Mouse (Mus musculus): Measurements from ENCODE around the gene Sertad3. TPM values are rescaled to one million over a fixed set of nuclear protein-coding genes. Genes with fewer than 3 reads are reported as not detected.

The Sertad3 gene
- total and polyA plus RNA-seq, 2 experiments from 2014 or later, result 4.9 to 5.5 TPM

DNA sequence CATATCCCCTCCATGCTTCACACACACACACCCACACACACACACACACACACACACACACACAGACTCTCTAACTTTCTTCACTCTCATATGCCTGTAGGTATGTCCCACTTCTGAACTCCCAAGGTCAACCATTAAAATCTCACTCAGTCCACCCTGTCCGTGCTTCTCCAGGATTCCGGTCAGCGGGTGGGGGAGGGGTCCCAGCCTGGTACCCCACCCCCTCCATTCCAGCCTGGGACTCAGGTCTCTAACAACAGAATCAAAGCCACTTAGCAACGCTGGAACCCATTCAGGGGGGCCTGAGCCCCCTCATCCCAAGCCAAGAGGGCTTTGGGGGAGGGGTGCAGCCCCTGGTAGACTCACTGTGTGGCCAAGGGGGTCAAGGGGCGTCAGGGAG lies 49.4 kb downstream of the Sertad3 start, which contains the start of gene Hipk4:
Hipk4 (plus strand) TSS at position 301 of the 400 bp plus-strand sequence.
- H3K27ac ChIP-seq (ENCODE audit: low read depth, low read length), result no peak within 1 kb of the TSS
- 55% methylated on average over 5 of the region's 5 CpGs for WGBS
- TF ChIP-seq CTCF (IDR thresholded peaks at IDR 0.05; ENCODE audit: low read depth), result no peak
- H3K4me1 ChIP-seq (ENCODE audit: insufficient read depth), result no peaks in the 10 kb centered on the region
- H3K9me3 ChIP-seq (ENCODE audit: low read length), result no peaks in the 10 kb centered on the region
- no peak within 1 kb of the TSS for H3K9ac ChIP-seq
- H3K27me3 ChIP-seq (ENCODE audit: insufficient read depth, low read length), result no peaks in the 10 kb centered on the region
- no peaks in the 10 kb centered on the region for H3K36me3 ChIP-seq (ENCODE audit: insufficient read depth)
- DNase-seq (no peak), ATAC-seq (no peak)
- H3K4me3 ChIP-seq (ENCODE audit: low read depth, low read length), result no peak within 1 kb of the TSS
- H3K4me2 ChIP-seq (ENCODE audit: low read depth), result no peak within 1 kb of the TSS

DNA sequence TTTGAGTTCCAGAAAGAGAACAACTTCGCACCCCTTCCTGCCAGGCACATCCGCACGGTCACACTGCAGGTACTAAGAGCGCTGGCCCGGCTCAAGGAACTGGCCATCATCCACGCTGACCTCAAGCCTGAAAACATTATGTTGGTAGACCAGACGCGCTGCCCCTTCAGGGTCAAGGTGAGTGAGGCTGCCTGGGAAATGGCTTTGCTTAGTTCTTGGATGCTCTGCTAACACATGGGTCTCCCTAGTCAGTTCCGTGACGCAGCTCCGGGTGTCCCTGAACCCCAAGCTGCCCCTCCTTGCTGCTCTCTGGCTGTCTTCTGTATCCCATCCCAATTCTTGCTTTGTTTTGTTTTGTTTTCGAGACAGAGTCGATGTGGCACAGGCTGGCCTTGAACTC lies 50.2 kb downstream of the Sertad3 start:
- Histone ChIP-seq H3K4me1 (ENCODE audit: insufficient read depth) (no peaks in the 10 kb centered on the region), H3K27ac (ENCODE audit: low read depth, low read length) (no peak overlapping the region), H3K27me3 (ENCODE audit: insufficient read depth, low read length) (no peaks in the 10 kb centered on the region), H3K4me2 (ENCODE audit: low read depth) (no peak overlapping the region), H3K36me3 (ENCODE audit: insufficient read depth) (0 out of 2 replicates have a peak, but pooled peaks cover 1% of the 10 kb centered on the region), H3K4me3 (ENCODE audit: low read depth, low read length) (no peak overlapping the region), H3K9me3 (ENCODE audit: low read length) (no peaks in the 10 kb centered on the region), H3K9ac (no peak overlapping the region)
- no peak for DNase-seq
- WGBS, result 96% methylated on average over 13 of the region's 13 CpGs
- no peak for ATAC-seq
- TF ChIP-seq CTCF (IDR thresholded peaks at IDR 0.05; ENCODE audit: low read depth), result no peak

DNA sequence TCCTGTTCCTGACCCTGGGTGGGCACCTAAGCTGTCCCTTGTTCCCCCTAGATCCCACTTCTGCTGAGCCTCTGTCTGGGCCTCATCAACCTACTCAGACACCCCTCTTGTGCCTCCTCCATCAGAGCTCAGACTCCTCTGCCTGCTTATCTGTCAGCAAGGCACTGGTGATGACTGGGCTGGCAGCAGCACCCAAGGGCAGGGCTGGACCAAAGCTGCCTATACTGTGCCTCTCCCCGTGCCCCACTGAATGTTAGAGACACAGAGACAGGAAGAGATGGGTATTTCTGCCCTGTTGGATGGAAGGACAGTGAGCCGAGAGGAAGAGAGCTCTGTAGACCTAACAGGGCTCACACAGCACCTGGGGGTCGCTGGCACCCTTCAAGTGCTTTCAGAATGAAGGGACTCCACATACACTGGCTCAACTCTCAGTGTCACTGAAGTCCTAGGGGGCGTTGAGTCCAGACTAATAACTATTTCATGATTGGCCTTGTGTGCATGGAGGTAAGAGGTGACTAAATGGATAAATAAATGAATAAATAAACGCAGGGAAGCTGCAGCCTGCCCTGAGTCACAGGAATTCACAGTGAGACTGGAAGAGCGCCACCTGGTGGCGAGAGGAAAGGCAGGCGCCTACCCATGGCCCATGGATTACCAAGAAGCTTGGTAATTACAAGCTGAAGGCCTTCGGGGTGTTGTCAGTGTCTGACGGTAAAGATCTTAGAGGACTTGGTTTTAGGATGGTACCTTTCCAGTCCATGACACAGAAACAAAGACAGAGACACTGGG lies 52.7 kb downstream of the Sertad3 start:
- ATAC-seq (peak; percentile 89), DNase-seq (peak; percentile 91)
- peak; percentile 96 for TF ChIP-seq CTCF (IDR thresholded peaks at IDR 0.05; ENCODE audit: low read depth)
- no peak overlapping the region for H3K27ac ChIP-seq (ENCODE audit: low read depth, low read length)
- WGBS, result 20% methylated on average over 10 of the region's 10 CpGs
- no peak overlapping the region for H3K4me2 ChIP-seq (ENCODE audit: low read depth)
- H3K4me3 ChIP-seq (ENCODE audit: low read depth, low read length), result no peak overlapping the region
- H3K9me3 ChIP-seq (ENCODE audit: low read length), result no peaks in the 10 kb centered on the region
- H3K27me3 ChIP-seq (ENCODE audit: insufficient read depth, low read length), result no peaks in the 10 kb centered on the region
- H3K36me3 ChIP-seq (ENCODE audit: insufficient read depth), result peaks cover 15% of the 10 kb centered on the region
- H3K4me1 ChIP-seq (ENCODE audit: insufficient read depth), result no peaks in the 10 kb centered on the region
- H3K9ac ChIP-seq, result no peak overlapping the region

Other genes starting within 250 kb of the Sertad3 start
- 13.6 and 17.6 TPM in 2 replicates for gene Itpkc, start 245.1 kb upstream of the Sertad3 start, total RNA-seq (2014; rRNA removed)
- 4.0 and 4.4 TPM in 2 replicates for gene Itpkc, start 245.1 kb upstream of the Sertad3 start, polyA plus RNA-seq (2015; fragmentation: Nextera tagmentation; extraction: Ambion mirVana)
- 25.0 and 26.3 TPM in 2 replicates for gene Coq8b, start 240.7 kb upstream of the Sertad3 start, total RNA-seq (2014; rRNA removed)
- 16.5 and 19.1 TPM in 2 replicates for gene Coq8b, start 240.7 kb upstream of the Sertad3 start, polyA plus RNA-seq (2015; fragmentation: Nextera tagmentation; extraction: Ambion mirVana)
- 81.6 and 86.4 TPM in 2 replicates for gene Numbl, start 215.3 kb upstream of the Sertad3 start, total RNA-seq (2014; rRNA removed)
- gene Numbl, start 215.3 kb upstream of the Sertad3 start, polyA plus RNA-seq (2015; fragmentation: Nextera tagmentation; extraction: Ambion mirVana), result 47.5 and 51.7 TPM in 2 replicates
- 13.4 and 26.7 TPM in 2 replicates for gene Ltbp4, start 136.1 kb upstream of the Sertad3 start, total RNA-seq (2014; rRNA removed)
- 8.3 and 11.7 TPM in 2 replicates for gene Ltbp4, start 136.1 kb upstream of the Sertad3 start, polyA plus RNA-seq (2015; fragmentation: Nextera tagmentation; extraction: Ambion mirVana)
- 30.2 and 35.6 TPM in 2 replicates for gene Shkbp1, start 117.7 kb upstream of the Sertad3 start, total RNA-seq (2014; rRNA removed)
- gene Shkbp1, start 117.7 kb upstream of the Sertad3 start, polyA plus RNA-seq (2015; fragmentation: Nextera tagmentation; extraction: Ambion mirVana), result 31.8 and 33.1 TPM in 2 replicates
- gene Gm20479, start 116.3 kb upstream of the Sertad3 start, total RNA-seq (2014; rRNA removed), result not detected in 2 replicates
- not detected in 2 replicates for gene Gm20479, start 116.3 kb upstream of the Sertad3 start, polyA plus RNA-seq (2015; fragmentation: Nextera tagmentation; extraction: Ambion mirVana)
- gene Sptbn4, start 26.1 kb upstream of the Sertad3 start, total RNA-seq (2014; rRNA removed), result 18.8 and 22.3 TPM in 2 replicates
- gene Sptbn4, start 26.1 kb upstream of the Sertad3 start, polyA plus RNA-seq (2015; fragmentation: Nextera tagmentation; extraction: Ambion mirVana), result 2.5 and 3.8 TPM in 2 replicates
- gene Blvrb, start 25.8 kb upstream of the Sertad3 start, total RNA-seq (2014; rRNA removed), result 11.6 and 14.3 TPM in 2 replicates
- gene Blvrb, start 25.8 kb upstream of the Sertad3 start, polyA plus RNA-seq (2015; fragmentation: Nextera tagmentation; extraction: Ambion mirVana), result 16.3 and 18.9 TPM in 2 replicates
- gene Sertad1, start 13.1 kb downstream of the Sertad3 start, total RNA-seq (2014; rRNA removed), result 5.2 and 6.3 TPM in 2 replicates
- 6.3 and 7.4 TPM in 2 replicates for gene Sertad1, start 13.1 kb downstream of the Sertad3 start, polyA plus RNA-seq (2015; fragmentation: Nextera tagmentation; extraction: Ambion mirVana)
- 1.9 and 2.4 TPM in 2 replicates for gene Prx, start 25.6 kb downstream of the Sertad3 start, total RNA-seq (2014; rRNA removed)
- gene Prx, start 25.6 kb downstream of the Sertad3 start, polyA plus RNA-seq (2015; fragmentation: Nextera tagmentation; extraction: Ambion mirVana), result 1.1 and 1.4 TPM in 2 replicates
- gene Hipk4, start 49.5 kb downstream of the Sertad3 start, total RNA-seq (2014; rRNA removed), result 0.38 and 0.95 TPM in 2 replicates
- 0.27 and 0.49 TPM in 2 replicates for gene Hipk4, start 49.5 kb downstream of the Sertad3 start, polyA plus RNA-seq (2015; fragmentation: Nextera tagmentation; extraction: Ambion mirVana)
- gene Pld3, start 79.5 kb downstream of the Sertad3 start, total RNA-seq (2014; rRNA removed), result 144 and 219 TPM in 2 replicates
- 205 and 246 TPM in 2 replicates for gene Pld3, start 79.5 kb downstream of the Sertad3 start, polyA plus RNA-seq (2015; fragmentation: Nextera tagmentation; extraction: Ambion mirVana)
- gene 2310022A10Rik, start 79.5 kb downstream of the Sertad3 start, total RNA-seq (2014; rRNA removed), result 7.5 and 8.7 TPM in 2 replicates
- 26.3 and 28.1 TPM in 2 replicates for gene 2310022A10Rik, start 79.5 kb downstream of the Sertad3 start, polyA plus RNA-seq (2015; fragmentation: Nextera tagmentation; extraction: Ambion mirVana)
- 61.1 and 64.2 TPM in 2 replicates for gene Akt2, start 117.8 kb downstream of the Sertad3 start, total RNA-seq (2014; rRNA removed)
- gene Akt2, start 117.8 kb downstream of the Sertad3 start, polyA plus RNA-seq (2015; fragmentation: Nextera tagmentation; extraction: Ambion mirVana), result 53.7 and 53.9 TPM in 2 replicates
- gene Ttc9b, start 180.1 kb downstream of the Sertad3 start, total RNA-seq (2014; rRNA removed), result 95.8 and 111 TPM in 2 replicates
- 116 and 118 TPM in 2 replicates for gene Ttc9b, start 180.1 kb downstream of the Sertad3 start, polyA plus RNA-seq (2015; fragmentation: Nextera tagmentation; extraction: Ambion mirVana)
- 117 and 126 TPM in 2 replicates for gene Map3k10, start 200.8 kb downstream of the Sertad3 start, total RNA-seq (2014; rRNA removed)
- 20.8 and 22.5 TPM in 2 replicates for gene Map3k10, start 200.8 kb downstream of the Sertad3 start, polyA plus RNA-seq (2015; fragmentation: Nextera tagmentation; extraction: Ambion mirVana)
- gene Zfp607b, start 215.6 kb downstream of the Sertad3 start, total RNA-seq (2014; rRNA removed), result 8.5 and 10.6 TPM in 2 replicates
- gene Zfp607b, start 215.6 kb downstream of the Sertad3 start, polyA plus RNA-seq (2015; fragmentation: Nextera tagmentation; extraction: Ambion mirVana), result 5.7 and 6.5 TPM in 2 replicates

Measured in forebrain, postnatal 0 days (tissue).